Mouse (Mus musculus): ENCODE data around the gene Spryd3.

DNA sequence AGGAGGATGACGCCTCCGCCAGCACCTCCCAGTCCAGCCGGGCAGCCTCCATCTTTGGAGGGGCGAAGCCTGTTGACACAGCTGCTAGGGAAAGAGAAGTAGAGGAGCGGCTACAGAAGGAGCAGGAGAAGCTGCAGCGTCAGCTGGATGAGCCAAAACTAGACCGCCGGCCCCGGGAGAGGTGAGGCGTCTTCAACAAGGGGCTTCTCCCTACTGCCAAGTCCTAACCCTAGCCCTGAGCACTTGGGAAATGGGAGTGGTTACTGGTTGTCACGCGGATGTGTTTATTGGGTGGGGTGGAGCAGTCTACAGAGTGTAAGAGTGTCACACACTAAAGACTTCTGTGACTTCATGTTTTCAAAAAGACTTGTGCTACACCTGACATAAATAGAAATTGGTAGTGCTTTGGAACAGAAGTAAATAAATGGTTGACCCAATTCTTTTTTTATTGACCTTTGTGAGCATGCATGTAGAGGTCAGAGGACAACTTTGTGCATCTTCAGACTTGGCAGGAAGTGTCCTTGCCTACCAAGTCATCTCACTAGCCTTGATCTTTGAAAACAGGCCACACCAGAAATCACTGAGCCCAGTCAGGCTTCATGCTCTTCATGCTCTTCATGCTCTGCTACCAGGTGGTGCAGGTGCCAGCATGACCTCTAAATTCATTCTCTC is 46.0 kb downstream of the Spryd3 start:
- TF ChIP-seq CTCF (IDR thresholded peaks at IDR 0.05; ENCODE audit: low read depth) (no peak), EP300 (IDR thresholded peaks at IDR 0.05; ENCODE audit: low read depth) (no peak)

Measured in liver, postnatal 0 days (tissue).